Mouse (Mus musculus): ENCODE results near the gene Morf4l2. TPM values are rescaled to one million over a fixed set of nuclear protein-coding genes. Genes with fewer than 3 reads are reported as not detected.
"Not testable (repeated sequence)": the region's sequence is repeated elsewhere in the genome, so short reads cannot be mapped to it uniquely, and the experiment has no call there.

Morf4l2 gene
- polyA plus RNA-seq, 1 experiment, result 236 TPM

GRCm38 (mm10) chrX:136692294-136692675 is 51.2 kb downstream of the Morf4l2 start:
- peaks cover 6% of the 10 kb centered on the region for H3K4me1 ChIP-seq (ENCODE audit: control insufficient read depth, insufficient read depth, low read length)
- 44% methylated on average over 4 of the region's 4 CpGs for WGBS
- H3K27ac ChIP-seq (ENCODE audit: insufficient read depth, low read length), result no peak overlapping the region
- H3K27me3 ChIP-seq (ENCODE audit: control insufficient read depth, insufficient read depth, low read length), result no peaks in the 10 kb centered on the region
- DNase-seq, result no peak
- TF ChIP-seq POLR2A (IDR thresholded peaks at IDR 0.05; ENCODE audit: borderline replicate concordance, insufficient read depth, low read length) (no peak), CTCF (IDR thresholded peaks at IDR 0.05; ENCODE audit: borderline replicate concordance, insufficient read depth, low read depth, low read length) (no peak)
- no peak overlapping the region for H3K4me3 ChIP-seq (replicated peaks; ENCODE audit: insufficient read depth, low read depth, low read length)

GRCm38 (mm10) chrX:136691606-136692293 is 51.7 kb downstream of the Morf4l2 start:
- not testable (repeated sequence) for H3K4me1 ChIP-seq (ENCODE audit: control insufficient read depth, insufficient read depth, low read length); DNase-seq; H3K27me3 ChIP-seq (ENCODE audit: control insufficient read depth, insufficient read depth, low read length); H3K27ac ChIP-seq (ENCODE audit: insufficient read depth, low read length); H3K4me3 ChIP-seq (replicated peaks; ENCODE audit: insufficient read depth, low read depth, low read length)
- 19% methylated on average over 3 of the region's 3 CpGs for WGBS

Other genes with a start within 250 kb of the Morf4l2 start
- gene Kir3dl1, start 225.7 kb downstream of the Morf4l2 start, polyA plus RNA-seq (2012; rRNA removed), result not detected in 2 replicates
- not detected in 2 replicates for gene Kir3dl2, start 199.6 kb downstream of the Morf4l2 start, polyA plus RNA-seq (2012; rRNA removed)
- gene Tceal3, start 152.8 kb downstream of the Morf4l2 start, polyA plus RNA-seq (2012; rRNA removed), result 225 and 257 TPM in 2 replicates
- gene Tceal1, start 35.7 kb downstream of the Morf4l2 start, polyA plus RNA-seq (2012; rRNA removed), result 17.5 and 18.7 TPM in 2 replicates
- gene Glra4, start 36.5 kb upstream of the Morf4l2 start, polyA plus RNA-seq (2012; rRNA removed), result 0.57 and 1.1 TPM in 2 replicates
- gene Plp1, start 79.0 kb upstream of the Morf4l2 start, polyA plus RNA-seq (2012; rRNA removed), result 1,881 and 2,386 TPM in 2 replicates
- gene Rab9b, start 125.1 kb upstream of the Morf4l2 start, polyA plus RNA-seq (2012; rRNA removed), result 12.2 and 12.9 TPM in 2 replicates
- gene H2bfm, start 183.6 kb upstream of the Morf4l2 start, polyA plus RNA-seq (2012; rRNA removed), result not detected in 2 replicates
- gene Tmsb15b2, start 231.8 kb upstream of the Morf4l2 start, polyA plus RNA-seq (2012; rRNA removed), result 18.5 and 19.8 TPM in 2 replicates
- 6.4 and 7.7 TPM in 2 replicates for gene Tmsb15l, start 233.2 kb upstream of the Morf4l2 start, polyA plus RNA-seq (2012; rRNA removed)
- 13.2 and 15.0 TPM in 2 replicates for gene Tmsb15b1, start 233.2 kb upstream of the Morf4l2 start, polyA plus RNA-seq (2012; rRNA removed)
- gene Zcchc18, start 249.5 kb upstream of the Morf4l2 start, polyA plus RNA-seq (2012; rRNA removed), result 219 and 227 TPM in 2 replicates